ENCODE assay signal across 13 mouse cellular contexts in genomic region chr2:179787256-179787655, GRCm38 (mm10).
DNase-seq lines count a peak whose midpoint lies in the region; ATAC-seq and TF ChIP-seq lines count a peak whose summit lies in the region.
"Had no signal": no experiment of that assay in that cellular context is flagged by ENCODE, and none has a peak within 500 bp of the region (broad histone marks: within the 10 kb centered on the region; RNA-seq: fewer than 3 reads in every experiment).

No protein-coding gene starts in this region.

- no peak overlapping the region for H3K27ac ChIP-seq in cerebellum, adult 2 months (ENCODE audit: insufficient read depth, low read length)
- peak overlapping the region; percentile 59; the same call in 1 of the 2 replicates for H3K27ac ChIP-seq in hindbrain, embryonic 11.5 days (ENCODE audit: low read depth, low read length)
- H3K27ac ChIP-seq in midbrain, embryonic 16.5 days (ENCODE audit: low read length): peak overlapping the region; percentile 35
- H3K27ac ChIP-seq: limb, embryonic 15.5 days had no signal

- no peaks in the 10 kb centered on the region for H3K9me3 ChIP-seq in hindbrain, embryonic 11.5 days (ENCODE audit: control insufficient read depth, low read length)
- H3K9me3 ChIP-seq in midbrain, embryonic 16.5 days (replicated peaks; ENCODE audit: control insufficient read depth, low read length, poor library complexity, severe bottlenecking): no peaks in the 10 kb centered on the region
- H3K9me3 ChIP-seq: limb, embryonic 15.5 days had no signal

- TF ChIP-seq POLR2A in cerebellum, adult 2 months (IDR thresholded peaks at IDR 0.05; ENCODE audit: borderline replicate concordance, insufficient read depth, low read length): no peak

- POLR2A ChIA-PET in Patski (lab: Charles Lee): no interaction called here

- H3K4me3 ChIP-seq in cerebellum, adult 2 months (replicated peaks; ENCODE audit: insufficient read depth, low read depth, low read length): peak overlapping the region; percentile 11
- H3K4me3 ChIP-seq in hindbrain, embryonic 11.5 days (ENCODE audit: low read depth, low read length): no peak overlapping the region
- H3K4me3 ChIP-seq in midbrain, embryonic 16.5 days (ENCODE audit: low read depth, low read length): no peak overlapping the region; the same call in 1 of the 2 replicates
- H3K4me3 ChIP-seq: limb, embryonic 15.5 days; myocyte had no signal

- in situ Hi-C loops in Patski (cut with MboI; ENCODE audit: low pct_unique_long_range_greater_than_20kb): no loop called here

- peak in 1 of 2 experiments; percentile 41 for DNase-seq in cerebellum, adult 2 months
- no peak for DNase-seq in cerebellum, adult 9-10 months
- DNase-seq in Patski (ENCODE audit: low read depth, low spot score): no peak
- DNase-seq in hindbrain, embryonic 11.5 days (ENCODE audit: low spot score): peak; percentile 59
- DNase-seq in thymus, postnatal 25 days: no peak
- DNase-seq in kidney, adult 9 months: no peak
- no peak for DNase-seq in heart, postnatal 4 days
- DNase-seq: adrenal gland, adult 8-10 months; cerebellum, adult 9-11 months had no signal

- H3K4me2 ChIP-seq in hindbrain, embryonic 11.5 days (replicated peaks; ENCODE audit: low read depth, low read length): no peak overlapping the region
- H3K4me2 ChIP-seq in midbrain, embryonic 16.5 days (ENCODE audit: low read length): peak overlapping the region; percentile 20
- H3K4me2 ChIP-seq: limb, embryonic 15.5 days had no signal

- H3K27me3 ChIP-seq in cerebellum, adult 2 months (ENCODE audit: control insufficient read depth, insufficient read depth, low read length): no peaks in the 10 kb centered on the region
- H3K27me3 ChIP-seq in Patski: no peaks in the 10 kb centered on the region
- no peaks in the 10 kb centered on the region for H3K27me3 ChIP-seq in hindbrain, embryonic 11.5 days (ENCODE audit: control insufficient read depth, insufficient read depth, low read length)
- no peaks in the 10 kb centered on the region for H3K27me3 ChIP-seq in midbrain, embryonic 16.5 days (ENCODE audit: control insufficient read depth, insufficient read depth, low read depth, low read length)
- H3K27me3 ChIP-seq: limb, embryonic 15.5 days had no signal

- no peak overlapping the region for H3K9ac ChIP-seq in hindbrain, embryonic 11.5 days (ENCODE audit: low read depth, low read length)
- H3K9ac ChIP-seq in midbrain, embryonic 16.5 days (ENCODE audit: low read depth, low read length): no peak overlapping the region; the same call in 1 of the 2 replicates
- H3K9ac ChIP-seq: limb, embryonic 15.5 days had no signal

- ATAC-seq in Patski: peak; percentile 54
- peak; percentile 86 for ATAC-seq in hindbrain, embryonic 11.5 days (ENCODE audit: low FRiP score)
- peak; percentile 63; the same call in 1 of the 2 replicates for ATAC-seq in midbrain, embryonic 16.5 days
- ATAC-seq: inflammation-experienced regulatory T-cells, adult 6 months had no signal

- H3K4me1 ChIP-seq in cerebellum, adult 2 months (ENCODE audit: control insufficient read depth, insufficient read depth, low read length): peaks cover 5% of the 10 kb centered on the region; the same call in 1 of the 2 replicates
- H3K4me1 ChIP-seq in hindbrain, embryonic 11.5 days (replicated peaks; ENCODE audit: control insufficient read depth, insufficient read depth, low read length): peaks cover 2% of the 10 kb centered on the region; the same call in 1 of the 2 replicates
- H3K4me1 ChIP-seq in midbrain, embryonic 16.5 days (ENCODE audit: control insufficient read depth, insufficient read depth, low read length): peaks cover 16% of the 10 kb centered on the region

- WGBS in cerebellum, adult 2 months: 16% methylated on average over 18 of the region's 18 CpGs
- WGBS in hindbrain, embryonic 11.5 days: 31% methylated on average over 18 of the region's 18 CpGs
- 11% methylated on average over 18 of the region's 18 CpGs for WGBS in midbrain, embryonic 16.5 days

- CTCF ChIA-PET in Patski (lab: Charles Lee): interaction anchor here (0.8 to 1.1 kb wide), 2 partner anchors 11 to 78 kb away, joined by 3 read pairs; no protein-coding TSS in a partner anchor

- H3K36me3 ChIP-seq in hindbrain, embryonic 11.5 days (ENCODE audit: control insufficient read depth, insufficient read depth, low read length): no peaks in the 10 kb centered on the region
- no peaks in the 10 kb centered on the region for H3K36me3 ChIP-seq in midbrain, embryonic 16.5 days (ENCODE audit: control insufficient read depth, insufficient read depth, low read length)
- H3K36me3 ChIP-seq: limb, embryonic 15.5 days had no signal

- TF ChIP-seq CTCF in cerebellum, adult 2 months (IDR thresholded peaks at IDR 0.05; ENCODE audit: borderline replicate concordance, insufficient read depth, low read depth, low read length): no peak
- TF ChIP-seq CTCF in Patski (IDR thresholded peaks at IDR 0.05): no peak
